Comparison of ENCODE assay signal across 22 mouse cellular contexts in the genomic region with DNA sequence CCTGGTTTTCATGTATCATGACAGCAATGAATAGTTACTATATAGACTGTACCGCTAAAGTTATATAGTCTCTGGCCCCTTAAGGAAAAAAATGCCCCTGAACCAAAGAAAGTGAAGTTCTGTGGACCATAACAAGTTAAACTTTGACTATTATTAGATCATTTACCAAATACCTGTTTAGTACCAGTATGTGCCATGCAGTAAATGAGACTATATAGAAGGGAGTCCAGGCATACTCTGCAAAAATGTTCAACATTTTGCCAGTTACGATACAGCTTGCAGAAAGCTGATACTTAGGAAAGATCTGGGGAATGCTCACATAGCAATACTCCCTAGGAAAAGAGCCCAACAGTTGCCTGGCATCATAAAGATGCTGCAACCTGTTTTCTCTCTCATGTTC.
"Had no signal": no experiment of that assay in that cellular context is flagged by ENCODE, and none has a peak within 500 bp of the region (broad histone marks: within the 10 kb centered on the region; RNA-seq: fewer than 3 reads in every experiment).

No protein-coding gene starts in this region.

- H3K9me3 ChIP-seq: heart, embryonic 13.5 days; heart, embryonic 15.5 days; hindbrain, embryonic 13.5 days; hindbrain, embryonic 15.5 days; limb, embryonic 13.5 days; limb, embryonic 15.5 days had no signal

- H3K4me2 ChIP-seq: heart, embryonic 11.5 days; heart, embryonic 13.5 days; heart, embryonic 15.5 days; hindbrain, embryonic 13.5 days; hindbrain, embryonic 15.5 days; limb, embryonic 13.5 days; limb, embryonic 15.5 days had no signal

- H3K4me3 ChIP-seq: heart, adult 2 months; heart, embryonic 13.5 days; heart, embryonic 15.5 days; hindbrain, embryonic 13.5 days; hindbrain, embryonic 15.5 days; limb, embryonic 13.5 days; limb, embryonic 15.5 days had no signal

- H3K4me1 ChIP-seq: heart, embryonic 13.5 days; heart, embryonic 15.5 days; hindbrain, embryonic 13.5 days; hindbrain, embryonic 15.5 days; limb, embryonic 13.5 days; limb, embryonic 15.5 days had no signal

- ATAC-seq: forebrain, postnatal 0 days; hindbrain, postnatal 0 days; intestine, embryonic 16.5 days had no signal

- H3K27ac ChIP-seq: heart, adult 2 months; heart, embryonic 13.5 days; heart, embryonic 15.5 days; hindbrain, embryonic 13.5 days; hindbrain, embryonic 15.5 days; hindbrain, postnatal 0 days; limb, embryonic 13.5 days; limb, embryonic 15.5 days; liver, embryonic 14.5 days had no signal

- H3K27me3 ChIP-seq: heart, embryonic 13.5 days; heart, embryonic 15.5 days; hindbrain, embryonic 13.5 days; hindbrain, embryonic 15.5 days; limb, embryonic 13.5 days; limb, embryonic 15.5 days had no signal

- H3K36me3 ChIP-seq: heart, embryonic 15.5 days; hindbrain, embryonic 13.5 days; hindbrain, embryonic 15.5 days; limb, embryonic 13.5 days; limb, embryonic 15.5 days had no signal

- DNase-seq: forebrain, postnatal 0 days; gastrocnemius, postnatal 14 days; gastrocnemius, postnatal 36 days; heart, adult 11 months; heart, adult 2 months; heart, postnatal 14 days; heart, postnatal 36 days; kidney, postnatal 25 days; layer of hippocampus, adult 9-11 months; layer of hippocampus, postnatal 36 days; left cerebral cortex, postnatal 4 days; lung, adult 18-20 months had no signal

- H3K9ac ChIP-seq: forebrain, postnatal 0 days; heart, embryonic 13.5 days; heart, embryonic 15.5 days; hindbrain, embryonic 13.5 days; hindbrain, embryonic 15.5 days; limb, embryonic 13.5 days; limb, embryonic 15.5 days; liver, embryonic 14.5 days had no signal
